Mouse (Mus musculus) CH12.LX (cell line): Measurements from ENCODE around the gene Map2k7. TPM values are rescaled to one million over a fixed set of nuclear protein-coding genes. Genes with fewer than 3 reads are reported as not detected.

ENCODE experiments used
- DNase-seq: peaks from one replicate; pipeline ENCODE4 v3.0.0-alpha.2; 2013; ENCODE audit errors: extremely low read depth
- H3K27ac ChIP-seq: 2 replicates; pipeline ENCODE4 v1.5.1; 2012; ENCODE audit warnings: low read depth, mild to moderate bottlenecking, control low read depth, moderate library complexity; ENCODE audit not compliant: insufficient read depth
- H3K27me3 ChIP-seq: replicated peaks from 2 replicates; pipeline ENCODE3; 2012; ENCODE audit warnings: inconsistent platforms
- H3K36me3 ChIP-seq, 2 experiments: replicated peaks in 1 of 2; 2 replicates each; pipeline versions ENCODE3 to v1.6.1; 2012; ENCODE audit warnings: inconsistent platforms in 1 of 2, low read length in 1 of 2, mild to moderate bottlenecking in 1 of 2, mixed read lengths in 1 of 2, moderate library complexity in 1 of 2; ENCODE audit not compliant: control insufficient read depth in 1 of 2, insufficient read depth in 1 of 2
- H3K4me1 ChIP-seq, 2 experiments: 2 replicates each; pipeline ENCODE4 v1.6.1; 2012; ENCODE audit warnings: inconsistent platforms in 1 of 2, moderate library complexity in 1 of 2; ENCODE audit not compliant: insufficient read depth in 2 of 2, control insufficient read depth in 1 of 2
- H3K4me2 ChIP-seq: 2 replicates; pipeline ENCODE4 v1.6.1; 2012; ENCODE audit warnings: low read depth, mild to moderate bottlenecking, control low read depth; ENCODE audit not compliant: poor library complexity, insufficient read depth, severe bottlenecking
- H3K4me3 ChIP-seq, 3 experiments: fragments of 150-350 bp in 1 of 3; sonication (generic) in 1 of 3; replicated peaks in 1 of 3; 2 replicates each; pipeline versions ENCODE3 to v1.5.1; 2011 to 2012; ENCODE audit warnings: low read depth in 2 of 3, low read length in 2 of 3, mild to moderate bottlenecking in 2 of 3, moderate library complexity in 2 of 3, control low read depth in 1 of 3, improper control_type of control experiment in 1 of 3, inconsistent platforms in 1 of 3, mixed read lengths in 1 of 3; ENCODE audit not compliant: poor library complexity in 1 of 3
- H3K79me2 ChIP-seq: replicated peaks from 2 replicates; pipeline ENCODE4 v1.6.1; 2012; ENCODE audit warnings: mild to moderate bottlenecking, moderate library complexity; ENCODE audit not compliant: control insufficient read depth, poor library complexity, insufficient read depth, severe bottlenecking; ENCODE audit errors: extremely low read depth
- H3K9ac ChIP-seq: 2 replicates; pipeline ENCODE4 v1.6.1; 2012; ENCODE audit warnings: low read depth, mild to moderate bottlenecking, control low read depth, moderate library complexity; ENCODE audit not compliant: insufficient read depth
- H3K9me3 ChIP-seq: replicated peaks from 2 replicates; pipeline ENCODE3; 2012; ENCODE audit warnings: low read length, inconsistent platforms, mixed read lengths
- BHLHE40 ChIP-seq: IDR thresholded peaks from 2 replicates; pipeline ENCODE4 v1.6.1; 2011; ENCODE audit warnings: mild to moderate bottlenecking, low read depth, low read length, improper control_type of control experiment
- CHD1 ChIP-seq: IDR thresholded peaks from 2 replicates; pipeline ENCODE4 v1.6.1; 2012; ENCODE audit warnings: low read depth, low read length, improper control_type of control experiment, inconsistent platforms
- CHD2 ChIP-seq: IDR thresholded peaks from 2 replicates; pipeline ENCODE4 v1.6.1; 2011; ENCODE audit warnings: low read length, improper control_type of control experiment
- CTCF ChIP-seq, 2 experiments: IDR thresholded peaks in 1 of 2; conservative IDR thresholded peaks in 1 of 2; 2 replicates each; pipeline ENCODE4 v1.5.1; 2011 to 2012; ENCODE audit warnings: low read depth in 2 of 2, low read length in 2 of 2, improper control_type of control experiment in 1 of 2, inconsistent platforms in 1 of 2, mild to moderate bottlenecking in 1 of 2, moderate library complexity in 1 of 2
- E2F4 ChIP-seq: IDR thresholded peaks from 2 replicates; pipeline ENCODE4 v1.6.1; 2011; ENCODE audit warnings: low read depth, low read length, improper control_type of control experiment; ENCODE audit not compliant: insufficient replicate concordance
- ELF1 ChIP-seq: IDR thresholded peaks from 2 replicates; pipeline ENCODE4 v1.6.1; 2014; ENCODE audit warnings: low read depth, mild to moderate bottlenecking, inconsistent platforms, low read length, improper control_type of control experiment
- ETS1 ChIP-seq: conservative IDR thresholded peaks from 2 replicates; pipeline ENCODE4 v1.6.1; 2012; ENCODE audit warnings: low read depth, mild to moderate bottlenecking, inconsistent platforms, low read length, improper control_type of control experiment, moderate library complexity
- GABPA ChIP-seq: IDR thresholded peaks from 2 replicates; pipeline ENCODE4 v1.6.1; 2012; ENCODE audit warnings: low read depth, low read length, improper control_type of control experiment, inconsistent platforms; ENCODE audit not compliant: insufficient replicate concordance
- HCFC1 ChIP-seq: IDR thresholded peaks from 2 replicates; pipeline ENCODE4 v1.6.1; 2012; ENCODE audit warnings: low read depth, mild to moderate bottlenecking, inconsistent platforms, low read length, improper control_type of control experiment
- JUN ChIP-seq: IDR thresholded peaks from 2 replicates; pipeline ENCODE4 v1.6.1; 2011; ENCODE audit warnings: low read depth, mild to moderate bottlenecking, low read length, improper control_type of control experiment, moderate library complexity; ENCODE audit not compliant: insufficient read depth
- JUND ChIP-seq: conservative IDR thresholded peaks from 2 replicates; pipeline ENCODE4 v1.6.1; 2011; ENCODE audit warnings: low read depth, low read length, improper control_type of control experiment
- MAFK ChIP-seq: IDR thresholded peaks from 2 replicates; pipeline ENCODE4 v1.6.1; 2011; ENCODE audit warnings: low read length, improper control_type of control experiment; ENCODE audit not compliant: insufficient replicate concordance
- MAX ChIP-seq: IDR thresholded peaks from 2 replicates; pipeline ENCODE4 v1.6.1; 2011; ENCODE audit warnings: low read length, improper control_type of control experiment
- MXI1 ChIP-seq: IDR thresholded peaks from 2 replicates; pipeline ENCODE4 v1.6.1; 2011; ENCODE audit warnings: mild to moderate bottlenecking, low read depth, low read length, improper control_type of control experiment
- MYC ChIP-seq: IDR thresholded peaks from 2 replicates; pipeline ENCODE4 v1.6.1; 2011; ENCODE audit warnings: low read depth, mild to moderate bottlenecking, improper control_type of control experiment, low read length
- NELFE ChIP-seq: IDR thresholded peaks from 2 replicates; pipeline ENCODE4 v1.6.1; 2011; ENCODE audit warnings: low read depth, low read length, improper control_type of control experiment
- NRF1 ChIP-seq: IDR thresholded peaks from 2 replicates; pipeline ENCODE4 v1.6.1; 2014; ENCODE audit warnings: low read depth, mild to moderate bottlenecking, inconsistent platforms, low read length, improper control_type of control experiment, moderate library complexity
- PAX5 ChIP-seq: IDR thresholded peaks from 2 replicates; pipeline ENCODE4 v1.6.1; 2012; ENCODE audit warnings: low read length, inconsistent platforms, mixed read lengths
- POLR2A ChIP-seq: IDR thresholded peaks from 2 replicates; pipeline ENCODE4 v1.6.1; 2011; ENCODE audit warnings: low read depth, mild to moderate bottlenecking, improper control_type of control experiment, low read length
- POLR2AphosphoS2 ChIP-seq: IDR thresholded peaks from 2 replicates; pipeline ENCODE4 v1.6.1; 2011; ENCODE audit warnings: low read depth, low read length, improper control_type of control experiment
- RAD21 ChIP-seq: IDR thresholded peaks from 2 replicates; pipeline ENCODE4 v1.6.1; 2011; ENCODE audit warnings: low read depth, mild to moderate bottlenecking, low read length, improper control_type of control experiment, moderate library complexity
- RCOR1 ChIP-seq: conservative IDR thresholded peaks from 2 replicates; pipeline ENCODE4 v1.6.1; 2012; ENCODE audit warnings: low read depth, mild to moderate bottlenecking, inconsistent platforms, low read length, improper control_type of control experiment
- SIN3A ChIP-seq: IDR thresholded peaks from 2 replicates; pipeline ENCODE4 v1.6.1; 2012; ENCODE audit warnings: low read length, improper control_type of control experiment, inconsistent platforms
- SMC3 ChIP-seq: IDR thresholded peaks from 2 replicates; pipeline ENCODE4 v1.6.1; 2011; ENCODE audit warnings: low read depth, low read length, improper control_type of control experiment
- TBP ChIP-seq: conservative IDR thresholded peaks from 2 replicates; pipeline ENCODE4 v1.6.1; 2011; ENCODE audit warnings: low read depth, low read length, improper control_type of control experiment
- TCF12 ChIP-seq: IDR thresholded peaks from 2 replicates; pipeline ENCODE4 v1.6.1; 2014; ENCODE audit warnings: low read depth, mild to moderate bottlenecking, inconsistent platforms, low read length, improper control_type of control experiment
- USF1 ChIP-seq: IDR thresholded peaks from 2 replicates; pipeline ENCODE4 v1.6.1; 2014; ENCODE audit warnings: low read depth, mild to moderate bottlenecking, inconsistent platforms, low read length, improper control_type of control experiment
- USF2 ChIP-seq: conservative IDR thresholded peaks from 2 replicates; pipeline ENCODE4 v1.6.1; 2011; ENCODE audit warnings: low read depth, low read length, improper control_type of control experiment
- ZC3H11A ChIP-seq: IDR thresholded peaks from 2 replicates; pipeline ENCODE4 v1.6.1; 2012; ENCODE audit warnings: low read depth, mild to moderate bottlenecking, inconsistent platforms, low read length, improper control_type of control experiment
- ZNF384 ChIP-seq: IDR thresholded peaks from 2 replicates; pipeline ENCODE4 v1.6.1; 2012; ENCODE audit warnings: low read depth, low read length, improper control_type of control experiment, inconsistent platforms
- dilution Hi-C: fragments of 300-500 bp; cut with MboI; formaldehyde crosslinking; loops from 2 replicates; pipeline ENCODE4 v1.14.3; 2020; ENCODE audit warnings: low sequenced_read_pairs; ENCODE audit not compliant: extremely low pct_unique_long_range_greater_than_20kb, extremely low pct_ligation_motif_present
- in situ Hi-C: fragments of 300-500 bp; cut with MboI; formaldehyde crosslinking; loops from 3 replicates; pipeline ENCODE4 v1.14.3; 2019; ENCODE audit warnings: low sequenced_read_pairs, low pct_ligation_motif_present, low pct_unique_long_range_greater_than_20kb, mixed read lengths
- polyA plus RNA-seq: library from polyadenylated mRNA; unstranded; fragments of >175 nt; gene quantifications from 2 replicates; pipeline ENCODE4 v1.2.1, GENCODE M21; 2012; ENCODE audit warnings: low read depth; ENCODE audit not compliant: insufficient read length
- total RNA-seq, 2 experiments: library from RNA; depleted of rRNA; stranded (reverse); fragments of 300-350 nt in 1 of 2; fragments of >200 nt in 1 of 2; gene quantifications; 2 replicates each; pipeline ENCODE4 v1.2.3; 2012 to 2014

The Map2k7 gene
- total and polyA plus RNA-seq, 3 experiments: 11.8 to 74.0 (median 18.1) TPM

DNA sequence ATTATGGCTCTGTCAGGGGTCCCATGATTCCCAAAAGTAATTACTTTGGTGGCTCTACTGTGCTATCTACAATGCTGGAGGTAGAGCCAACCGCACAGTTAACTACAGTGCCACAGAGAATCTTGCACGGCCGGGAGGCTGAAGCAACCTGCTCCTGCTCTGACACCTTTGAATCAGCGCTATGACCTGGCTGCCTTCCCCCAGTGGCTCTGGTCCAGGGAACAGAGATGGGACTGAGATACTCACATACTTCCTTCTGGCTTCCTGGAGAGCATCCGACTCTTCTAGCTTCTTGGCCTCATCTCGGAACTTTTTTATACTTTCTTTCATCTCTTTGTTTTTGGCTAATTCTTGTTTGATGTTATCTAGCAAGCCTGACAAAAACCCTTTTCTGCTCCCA lies 31.1 kb downstream of the Map2k7 start:
- H3K9me3 ChIP-seq: no peaks in the 10 kb centered on the region
- dilution Hi-C loops (no loop called here), in situ Hi-C loops (no loop called here)
- H3K4me1 ChIP-seq: peaks cover under 1 to 15% of the 10 kb centered on the region in 2 experiments; a peak in 2 of 4 replicates
- peaks cover 15% of the 10 kb centered on the region for H3K79me2 ChIP-seq
- DNase-seq: no peak
- no peak overlapping the region for H3K4me3 ChIP-seq
- H3K27me3 ChIP-seq: no peaks in the 10 kb centered on the region
- no peak overlapping the region for H3K9ac ChIP-seq
- H3K27ac ChIP-seq: no peak overlapping the region
- H3K36me3 ChIP-seq: peaks cover 79 to 94% of the 10 kb centered on the region in 2 experiments
- H3K4me2 ChIP-seq: no peak overlapping the region
- TF ChIP-seq MXI1 (no peak), RCOR1 (no peak), USF1 (no peak), MYC (no peak), NELFE (no peak), CHD2 (no peak), RAD21 (no peak), NRF1 (no peak), USF2 (no peak), BHLHE40 (no peak), E2F4 (no peak), TBP (no peak), POLR2AphosphoS2 (no peak)

DNA sequence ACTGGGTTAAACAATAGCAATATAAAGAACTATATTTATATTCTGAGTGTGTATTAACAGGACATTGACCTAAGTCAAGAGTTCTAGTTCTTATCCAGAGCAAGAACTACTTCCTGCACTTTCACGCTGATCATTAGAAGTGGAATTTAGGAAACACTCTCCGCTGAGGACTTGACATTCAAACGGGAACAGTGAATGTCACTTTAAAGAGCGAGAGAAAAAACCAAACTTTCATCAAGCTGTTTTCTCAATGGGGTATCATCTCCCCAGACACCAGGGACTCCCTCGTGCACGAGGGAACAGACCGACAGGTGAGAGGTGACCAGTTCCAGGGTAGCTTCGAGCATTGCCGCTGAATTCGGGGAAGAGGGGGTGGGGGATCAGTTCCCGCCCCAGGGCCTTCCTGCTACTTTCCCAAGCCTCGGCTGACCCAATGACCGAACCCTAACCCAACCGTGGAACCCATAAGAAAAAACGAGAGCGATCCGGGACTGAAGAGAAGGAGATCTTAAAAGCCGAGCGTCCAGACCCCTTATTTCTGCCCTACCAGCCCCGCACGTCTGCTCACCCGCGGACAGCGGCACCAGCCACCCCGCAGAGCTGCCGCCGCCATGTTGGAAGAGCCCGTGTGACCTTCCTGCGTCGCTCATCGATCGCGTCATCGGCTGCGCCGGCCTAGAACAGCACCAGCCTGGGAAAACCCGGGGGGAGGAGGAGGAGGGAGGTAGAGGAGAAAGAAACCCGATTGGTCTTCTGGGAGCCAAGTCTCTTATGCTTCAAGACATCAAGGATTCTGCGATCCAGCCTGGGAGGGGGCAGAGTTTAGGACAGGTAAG lies 37.0 kb downstream of the Map2k7 start, which contains the start of gene Timm44:
Gene Timm44 (minus strand): TSS at position 639 of the 836 bp plus-strand sequence.
- Histone ChIP-seq H3K4me1 (peaks cover 4 to 24% of the 10 kb centered on the region in 2 experiments; a peak in 3 of 4 replicates), H3K27ac (peak within 1 kb of the TSS; percentile 21), H3K79me2 (peaks cover 25% of the 10 kb centered on the region), H3K27me3 (no peaks in the 10 kb centered on the region), H3K4me3 (peak within 1 kb of the TSS; percentile 89 to 99 (median 93)), H3K4me2 (peak within 1 kb of the TSS; percentile 99), H3K9me3 (no peaks in the 10 kb centered on the region), H3K36me3 (peaks cover 22 to 35% of the 10 kb centered on the region in 2 experiments), H3K9ac (peak within 1 kb of the TSS; percentile 85)
- in situ Hi-C loops: no loop called here
- dilution Hi-C loops: no loop called here
- peak; percentile 96 for DNase-seq
- TF ChIP-seq GABPA (peak; percentile 42; the same call in 1 of the 2 replicates), POLR2A (peak; percentile 94), JUN (no peak), PAX5 (no peak), MXI1 (peak; percentile 79; the same call in 1 of the 2 replicates), ZC3H11A (no peak), ELF1 (peak; percentile 80), JUND (no peak), ZNF384 (no peak), SIN3A (peak; percentile 83), MAFK (no peak), ETS1 (peak; percentile 36; the same call in 1 of the 2 replicates), TBP (peak; percentile 76), NRF1 (peak; percentile 69), HCFC1 (peak; percentile 93), SMC3 (no peak), TCF12 (peak; percentile 94), CHD1 (no peak), MYC (no peak; the same call in 1 of the 2 replicates), USF1 (peak; percentile 79), MAX (peak; percentile 81), CTCF (conservative IDR thresholded peaks at IDR 0.05 in 1 of 2, IDR thresholded peaks at IDR 0.05 in 1 of 2; ENCODE audit: low read depth in 2 of 2, low read length in 2 of 2) (no peak), BHLHE40 (no peak), CHD2 (peak; percentile 35; the same call in 1 of the 2 replicates), USF2 (peak; percentile 67), E2F4 (no peak)
